Mouse (Mus musculus) heart, adult 9 months (tissue): ENCODE measurements around the gene Hps1.
A peak's percentile ranks its signal among the peaks of the same experiment; 100 is the strongest.

Experiments used
- DNase-seq, 2 experiments: peaks; one replicate each; pipeline ENCODE4 v3.0.0; 2022; ENCODE audit warnings: low spot score in 2 of 2

The Hps1 gene

GRCm38 (mm10) chr19:42755148-42755870, 24.5 kb downstream of the Hps1 start:
- peak in 1 of 2 experiments; percentile 32 for DNase-seq

GRCm38 (mm10) chr19:42753141-42753917, 26.4 kb downstream of the Hps1 start:
- DNase-seq = peak; percentile 85 to 88

- peak; percentile 84 to 85 for DNase-seq
These were observed 27.3 kb downstream of the Hps1 start, which contains the start of gene Pyroxd2 for GRCm38 (mm10) chr19:42752363-42752931. Gene Pyroxd2 (minus strand): TSS chr19:42752775.

GRCm38 (mm10) chr19:42750196-42750595, 29.6 kb downstream of the Hps1 start:
- DNase-seq = no peak

- DNase-seq = no peak
These were observed 33.1 kb downstream of the Hps1 start for GRCm38 (mm10) chr19:42746702-42747101.

GRCm38 (mm10) chr19:42745869-42746224, 33.9 kb downstream of the Hps1 start:
- no peak for DNase-seq

- no peak for DNase-seq
These were observed 34.5 kb downstream of the Hps1 start for GRCm38 (mm10) chr19:42745084-42745868.

GRCm38 (mm10) chr19:42744162-42744586, 35.6 kb downstream of the Hps1 start:
- DNase-seq = peak in 1 of 2 experiments; percentile 44

GRCm38 (mm10) chr19:42743261-42743660, 36.5 kb downstream of the Hps1 start:
- DNase-seq = no peak

- DNase-seq = no peak
These were observed 37.9 kb downstream of the Hps1 start for GRCm38 (mm10) chr19:42741884-42742283.

GRCm38 (mm10) chr19:42740163-42740899, 39.4 kb downstream of the Hps1 start:
- DNase-seq = no peak

- no peak for DNase-seq
These were observed 40.0 kb downstream of the Hps1 start for GRCm38 (mm10) chr19:42739734-42740133.

GRCm38 (mm10) chr19:42737753-42738152, 42.0 kb downstream of the Hps1 start:
- DNase-seq = no peak

- no peak for DNase-seq
These were observed 44.8 kb downstream of the Hps1 start for GRCm38 (mm10) chr19:42734982-42735381.

- DNase-seq = no peak
These were observed 52.4 kb downstream of the Hps1 start for GRCm38 (mm10) chr19:42727424-42727823.

- no peak for DNase-seq
These were observed 53.0 kb downstream of the Hps1 start for GRCm38 (mm10) chr19:42726766-42727165.

- no peak for DNase-seq
These were observed 53.8 kb downstream of the Hps1 start for GRCm38 (mm10) chr19:42725973-42726350.

- DNase-seq = peak; percentile 21 to 51
These were observed 54.5 kb downstream of the Hps1 start for GRCm38 (mm10) chr19:42725056-42725972.

- DNase-seq = no peak
These were observed 56.5 kb downstream of the Hps1 start for GRCm38 (mm10) chr19:42723302-42723701.

- DNase-seq = no peak
These were observed 57.3 kb downstream of the Hps1 start for GRCm38 (mm10) chr19:42722500-42722899.
